Mouse (Mus musculus) monocyte, adult 2 months (primary cell): ENCODE results near the gene Ddo.

ENCODE experiments used
- DNase-seq, 2 experiments: peaks; one replicate each; pipeline ENCODE4 v3.0.0; 2022; ENCODE audit warnings: low spot score in 2 of 2, low read depth in 1 of 2

Ddo gene

GRCm38 (mm10) chr10:40651676-40652075, 21.9 kb downstream of the Ddo start:
- no peak for DNase-seq

GRCm38 (mm10) chr10:40665270-40665669, 35.5 kb downstream of the Ddo start:
- no peak for DNase-seq

GRCm38 (mm10) chr10:40666943-40667342, 37.1 kb downstream of the Ddo start:
- no peak for DNase-seq

GRCm38 (mm10) chr10:40668640-40669039, 38.8 kb downstream of the Ddo start:
- no peak for DNase-seq

GRCm38 (mm10) chr10:40672587-40673296, 42.9 kb downstream of the Ddo start:
- no peak for DNase-seq

GRCm38 (mm10) chr10:40673297-40673665, 43.5 kb downstream of the Ddo start:
- DNase-seq: no peak

GRCm38 (mm10) chr10:40674151-40674550, 44.3 kb downstream of the Ddo start:
- DNase-seq: no peak

- no peak for DNase-seq
These were observed 46.1 kb downstream of the Ddo start for GRCm38 (mm10) chr10:40675921-40676320.

- no peak for DNase-seq
These were observed 48.7 kb downstream of the Ddo start for GRCm38 (mm10) chr10:40678477-40678876.

GRCm38 (mm10) chr10:40682470-40682869, 52.7 kb downstream of the Ddo start:
- DNase-seq: no peak

- no peak for DNase-seq
These were observed 53.5 kb downstream of the Ddo start, which contains the start of gene Mettl24 for GRCm38 (mm10) chr10:40683092-40683867. Gene Mettl24 (plus strand): TSS chr10:40683282.

- DNase-seq: no peak
These were observed 54.0 kb downstream of the Ddo start for GRCm38 (mm10) chr10:40683868-40684253.

GRCm38 (mm10) chr10:40684326-40684725, 54.5 kb downstream of the Ddo start:
- no peak for DNase-seq

- DNase-seq: no peak
These were observed 55.8 kb downstream of the Ddo start for GRCm38 (mm10) chr10:40685641-40686040.

GRCm38 (mm10) chr10:40686976-40687375, 57.2 kb downstream of the Ddo start:
- no peak for DNase-seq

GRCm38 (mm10) chr10:40687407-40687806, 57.6 kb downstream of the Ddo start:
- no peak for DNase-seq

- DNase-seq: no peak
These were observed 58.5 kb downstream of the Ddo start for GRCm38 (mm10) chr10:40688266-40688665.

- no peak for DNase-seq
These were observed 59.1 kb downstream of the Ddo start for GRCm38 (mm10) chr10:40688873-40689272.

GRCm38 (mm10) chr10:40698652-40699051, 68.8 kb downstream of the Ddo start:
- DNase-seq: no peak

GRCm38 (mm10) chr10:40711127-40711526, 81.3 kb downstream of the Ddo start:
- no peak for DNase-seq

- DNase-seq: no peak
These were observed 83.3 kb downstream of the Ddo start for GRCm38 (mm10) chr10:40713018-40713608.

- DNase-seq: no peak
These were observed 84.0 kb downstream of the Ddo start for GRCm38 (mm10) chr10:40713829-40714228.
